Mouse (Mus musculus) neural tube, embryonic 13.5 days (tissue): ENCODE results near the gene Irx2. TPM values are rescaled to one million over a fixed set of nuclear protein-coding genes. Genes with fewer than 3 reads are reported as not detected.

Experiments
- ATAC-seq: fragments of 200-750 bp; cut with Nextera tagmentation; 2 replicates; pipeline ENCODE4 v1.8.0; 2017; ENCODE audit warnings: low read depth, mild to moderate bottlenecking, moderate TSS enrichment, moderate library complexity
- H3K27ac ChIP-seq: fragments of 300-500 bp; sonication (generic); replicated peaks from 2 replicates; pipeline ENCODE4 v1.5.1; 2015; ENCODE audit warnings: moderate library complexity, mild to moderate bottlenecking, inconsistent platforms
- H3K27me3 ChIP-seq: fragments of 300-500 bp; sonication (generic); 2 replicates; pipeline ENCODE4 v1.6.1; 2015; ENCODE audit warnings: mild to moderate bottlenecking, inconsistent platforms
- H3K36me3 ChIP-seq: fragments of 300-500 bp; sonication (generic); 2 replicates; pipeline ENCODE4 v1.6.1; 2015; ENCODE audit warnings: mild to moderate bottlenecking, inconsistent platforms
- H3K4me1 ChIP-seq: fragments of 300-500 bp; sonication (generic); replicated peaks from 2 replicates; pipeline ENCODE4 v1.6.1; 2015; ENCODE audit warnings: inconsistent platforms
- H3K4me2 ChIP-seq: fragments of 300-500 bp; sonication (generic); 2 replicates; pipeline ENCODE4 v1.6.1; 2015; ENCODE audit warnings: inconsistent platforms, mild to moderate bottlenecking, moderate library complexity
- H3K4me3 ChIP-seq: fragments of 300-500 bp; sonication (generic); 2 replicates; pipeline ENCODE4 v1.5.1; 2015; ENCODE audit warnings: mild to moderate bottlenecking, inconsistent platforms
- H3K9ac ChIP-seq: fragments of 300-500 bp; sonication (generic); 2 replicates; pipeline ENCODE4 v1.6.1; 2015; ENCODE audit warnings: moderate library complexity, mild to moderate bottlenecking, inconsistent platforms
- H3K9me3 ChIP-seq: fragments of 300-500 bp; sonication (generic); 2 replicates; pipeline ENCODE4 v1.6.1; 2016; ENCODE audit warnings: inconsistent platforms
- WGBS: fragments of 180-500 bp; shearing (Covaris S2); methylation state at CpG from one replicate; pipeline ENCODE4 v1.1.7; 2015; 5-methylcytosine and 5-hydroxymethylcytosine counted together
- polyA plus RNA-seq: library from polyadenylated mRNA; unstranded; fragments of >200 nt; fragmentation: Nextera tagmentation; extraction: Ambion mirVana; gene quantifications from 2 replicates; pipeline ENCODE4 v1.2.1, GENCODE M21; 2015

Gene Irx2
- polyA plus RNA-seq, 1 experiment from 2014 or later: 12.3 TPM

DNA sequence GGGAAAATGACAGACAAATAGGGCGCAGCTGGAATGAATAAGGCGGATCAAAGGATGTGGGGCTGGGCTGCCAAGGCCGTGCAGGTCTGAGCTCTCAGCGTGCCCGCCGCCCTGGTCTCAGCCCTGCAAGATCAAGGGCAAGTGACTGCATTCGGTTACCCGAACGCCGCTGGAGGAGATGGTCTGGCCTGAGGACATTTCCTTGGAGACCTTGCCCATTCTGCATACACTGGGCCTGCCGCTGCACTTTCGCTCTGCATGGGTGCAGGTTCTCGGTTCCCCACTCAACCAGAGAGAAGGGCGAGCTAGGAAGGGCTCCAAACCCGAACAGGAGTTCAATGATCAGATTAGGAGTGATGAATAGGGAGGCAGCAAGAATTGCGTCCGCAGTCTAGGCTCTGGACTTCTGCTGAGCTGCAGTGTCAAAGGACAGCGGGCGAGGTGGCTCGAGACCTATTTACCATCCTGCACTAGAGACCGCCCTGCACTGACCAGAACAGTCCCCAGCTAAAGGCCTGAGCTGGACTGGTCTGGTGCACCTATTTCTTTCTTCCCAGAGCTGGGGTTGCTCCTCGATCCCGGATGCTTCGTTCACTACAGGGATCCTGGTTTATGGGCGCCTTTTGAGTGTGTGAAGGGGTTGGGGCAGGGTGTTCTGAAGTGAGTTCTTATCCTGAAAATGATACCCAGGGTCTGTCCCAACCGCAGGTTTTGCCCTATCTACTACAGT is 9.9 kb downstream of the Irx2 start:
- H3K4me1 ChIP-seq: peaks cover 48% of the 10 kb centered on the region
- no peak overlapping the region for H3K9ac ChIP-seq
- ATAC-seq: peak; percentile 6; the same call in 1 of the 2 replicates
- WGBS: 7% methylated on average over 26 of the region's 26 CpGs
- peaks cover 96% of the 10 kb centered on the region for H3K27me3 ChIP-seq
- no peak overlapping the region for H3K27ac ChIP-seq
- no peaks in the 10 kb centered on the region for H3K9me3 ChIP-seq
- no peak overlapping the region for H3K4me3 ChIP-seq
- H3K4me2 ChIP-seq: peak overlapping the region; percentile 64
- no peaks in the 10 kb centered on the region for H3K36me3 ChIP-seq

- peak; percentile 52 for ATAC-seq
- Histone ChIP-seq H3K36me3 (no peaks in the 10 kb centered on the region), H3K9ac (peak overlapping the region; percentile 60), H3K27ac (no peak overlapping the region), H3K4me3 (peak overlapping the region; percentile 36), H3K27me3 (peaks cover 91% of the 10 kb centered on the region), H3K9me3 (no peaks in the 10 kb centered on the region), H3K4me2 (peak overlapping the region; percentile 64), H3K4me1 (peaks cover 48% of the 10 kb centered on the region)
- under 1% methylated on average over 32 of the region's 32 CpGs for WGBS
Observed at GRCm38 (mm10) chr13:72639441-72640130, 11.0 kb downstream of the Irx2 start.

DNA sequence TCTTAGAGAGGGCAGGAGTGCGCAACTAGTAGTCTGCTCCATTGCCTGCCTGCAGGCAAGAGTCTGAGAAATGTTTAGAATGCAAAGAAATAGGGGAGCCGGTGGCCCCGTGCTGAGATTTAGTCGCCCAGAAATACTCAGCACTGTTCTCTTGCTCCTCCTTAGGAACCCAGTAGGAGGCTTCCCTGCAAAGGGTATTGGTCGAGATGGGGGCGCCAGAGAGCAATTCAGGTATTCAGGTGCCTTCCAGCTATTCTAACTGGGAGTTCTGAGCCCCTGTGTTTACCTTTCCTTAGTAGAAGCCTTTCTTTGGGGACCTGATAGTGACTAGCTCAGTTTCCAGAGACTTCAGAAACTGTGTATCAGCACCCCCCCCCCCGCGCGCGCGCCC is 11.5 kb downstream of the Irx2 start:
- Histone ChIP-seq H3K27me3 (peaks cover 90% of the 10 kb centered on the region), H3K9ac (peak overlapping the region; percentile 60; the same call in 1 of the 2 replicates), H3K36me3 (no peaks in the 10 kb centered on the region), H3K4me1 (peaks cover 44% of the 10 kb centered on the region), H3K4me3 (peak overlapping the region; percentile 36), H3K4me2 (peak overlapping the region; percentile 64), H3K27ac (no peak overlapping the region), H3K9me3 (no peaks in the 10 kb centered on the region)
- peak; percentile 17; the same call in 1 of the 2 replicates for ATAC-seq
- WGBS: 4% methylated on average over 11 of the region's 11 CpGs

DNA sequence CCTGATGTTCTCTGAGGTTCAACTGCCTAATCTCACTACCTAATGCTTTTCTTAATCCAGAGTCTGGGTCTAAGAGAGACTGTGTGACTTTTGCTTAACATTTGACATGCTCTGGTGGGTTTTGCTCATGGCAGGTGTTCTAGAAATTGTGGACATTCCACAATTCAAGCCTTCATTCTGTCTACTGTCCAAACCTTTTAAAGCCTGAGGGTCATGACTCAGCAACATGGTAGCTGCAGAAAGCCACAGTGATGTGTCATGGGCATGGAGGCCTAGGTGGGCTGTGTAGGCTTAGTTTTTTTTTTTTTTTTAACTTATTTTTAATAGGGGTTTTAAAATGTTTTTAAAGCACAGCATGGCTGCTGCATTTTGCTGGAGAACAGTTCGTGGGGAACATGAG is 27.8 kb downstream of the Irx2 start:
- H3K4me3 ChIP-seq: no peak overlapping the region
- no peak overlapping the region for H3K9ac ChIP-seq
- no peak overlapping the region for H3K27ac ChIP-seq
- no peak overlapping the region for H3K4me2 ChIP-seq
- H3K36me3 ChIP-seq: no peaks in the 10 kb centered on the region
- H3K9me3 ChIP-seq: no peaks in the 10 kb centered on the region; the same call in 1 of the 2 replicates
- no peaks in the 10 kb centered on the region for H3K4me1 ChIP-seq
- ATAC-seq: no peak
- no peaks in the 10 kb centered on the region for H3K27me3 ChIP-seq
- WGBS: 60% methylated on average over 1 of the region's 1 CpGs

DNA sequence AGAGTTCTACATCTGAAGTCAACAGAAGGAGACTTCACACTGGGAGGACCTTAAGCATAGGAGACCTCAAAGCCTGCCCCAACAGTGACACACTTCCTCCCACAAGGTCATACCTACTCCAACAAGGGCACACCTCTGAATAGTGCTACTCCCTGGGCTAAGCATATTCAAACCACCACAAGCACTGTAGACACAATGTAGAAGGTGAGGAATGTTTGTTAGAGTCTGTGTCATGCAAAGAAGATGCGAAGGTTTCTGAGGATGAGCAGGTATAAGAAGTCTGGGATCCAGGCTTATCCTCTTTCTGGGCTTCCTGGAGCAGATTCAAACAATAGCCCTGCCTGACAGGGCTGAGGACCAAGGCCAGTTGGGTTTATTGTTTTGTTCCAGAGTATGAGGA is 47.2 kb downstream of the Irx2 start:
- Histone ChIP-seq H3K36me3 (no peaks in the 10 kb centered on the region), H3K4me2 (no peak overlapping the region), H3K27ac (no peak overlapping the region), H3K27me3 (no peaks in the 10 kb centered on the region), H3K4me3 (no peak overlapping the region), H3K4me1 (peaks cover 8% of the 10 kb centered on the region), H3K9me3 (no peaks in the 10 kb centered on the region), H3K9ac (no peak overlapping the region)
- ATAC-seq: no peak
- 91% methylated on average over 1 of the region's 1 CpGs for WGBS
